Mouse (Mus musculus): Measurements from ENCODE around the gene Nipal4.

Nipal4 gene

DNA sequence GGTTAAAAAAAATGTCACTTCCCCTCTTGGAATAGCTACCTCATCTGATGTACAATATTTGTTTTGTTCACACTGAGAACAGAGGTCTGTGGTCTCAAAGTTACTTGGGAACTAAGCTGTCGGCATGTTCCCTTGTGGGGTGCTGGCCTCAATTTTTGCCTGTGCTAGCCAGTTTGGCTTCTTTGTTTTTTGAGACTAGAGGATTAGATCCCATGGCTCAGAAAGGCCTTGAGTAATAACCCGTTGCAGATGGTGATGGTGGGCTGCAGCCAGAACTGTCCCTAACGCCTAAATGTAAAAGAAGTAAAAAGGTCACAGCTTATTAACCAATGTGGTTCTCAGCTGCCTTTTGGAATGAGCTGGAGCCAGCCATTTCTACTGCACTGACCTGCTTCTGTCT, 53.1 kb downstream of the Nipal4 start:
- no peak for DNase-seq

GRCm38 (mm10) chr11:46110945-46111287, 55.4 kb downstream of the Nipal4 start:
- no peak for DNase-seq

- DNase-seq = no peak
These were observed 56.0 kb downstream of the Nipal4 start for GRCm38 (mm10) chr11:46110156-46110944.

DNA sequence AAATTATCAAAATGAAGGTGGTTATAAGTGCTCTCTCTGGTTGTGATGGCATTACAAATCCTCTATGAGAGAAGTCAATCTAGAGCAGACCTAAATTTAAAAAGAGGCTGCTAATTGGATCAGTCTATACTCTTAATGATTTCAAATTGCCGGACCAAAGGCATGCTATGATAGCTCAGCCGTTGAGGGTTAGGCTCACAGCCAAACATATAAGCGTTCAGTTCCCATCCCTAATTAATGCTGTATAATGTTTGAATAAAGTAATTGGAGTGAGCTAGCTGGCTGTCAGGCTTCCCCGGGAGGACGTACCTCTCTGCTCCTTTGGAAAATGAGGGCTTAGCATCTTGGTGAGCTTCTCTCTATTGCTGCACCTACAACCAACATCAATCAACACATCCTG, 57.1 kb downstream of the Nipal4 start:
- no peak for DNase-seq

- DNase-seq = no peak
These were observed 59.3 kb downstream of the Nipal4 start for GRCm38 (mm10) chr11:46107046-46107445.

- DNase-seq = peak; percentile 50
These were observed 64.2 kb downstream of the Nipal4 start for GRCm38 (mm10) chr11:46102107-46102506.
